Mouse (Mus musculus) ovary, postnatal 36 days (tissue): ENCODE measurements around the gene Ephb3.
A peak's percentile ranks its signal among the peaks of the same experiment; 100 is the strongest.
"Not testable (repeated sequence)": the region's sequence is repeated elsewhere in the genome, so short reads cannot be mapped to it uniquely, and the experiment has no call there.

Experiments
- DNase-seq: peaks from one replicate; pipeline ENCODE4 v3.0.0; 2022; ENCODE audit warnings: low spot score, mixed read lengths

Gene Ephb3

GRCm38 (mm10) chr16:21204367-21205092 lies at the start of gene Ephb3:
Ephb3 (plus strand) TSS chr16:21204755.
- peak; percentile 95 for DNase-seq

GRCm38 (mm10) chr16:21156261-21156660 lies 48.3 kb upstream of the Ephb3 start:
- not testable (repeated sequence) for DNase-seq

GRCm38 (mm10) chr16:21159226-21159625 lies 45.3 kb upstream of the Ephb3 start:
- not testable (repeated sequence) for DNase-seq

GRCm38 (mm10) chr16:21163423-21163822 lies 41.1 kb upstream of the Ephb3 start:
- DNase-seq, result not testable (repeated sequence)

- DNase-seq, result not testable (repeated sequence)
These were observed 39.0 kb upstream of the Ephb3 start for GRCm38 (mm10) chr16:21165343-21166220.

GRCm38 (mm10) chr16:21168730-21169129 lies 35.8 kb upstream of the Ephb3 start:
- no peak for DNase-seq

- no peak for DNase-seq
These were observed 29.3 kb upstream of the Ephb3 start for GRCm38 (mm10) chr16:21175236-21175635.

- no peak for DNase-seq
These were observed 22.4 kb upstream of the Ephb3 start for GRCm38 (mm10) chr16:21182108-21182507.

GRCm38 (mm10) chr16:21184697-21185096 lies 19.9 kb upstream of the Ephb3 start:
- no peak for DNase-seq

GRCm38 (mm10) chr16:21187568-21187967 lies 17.0 kb upstream of the Ephb3 start:
- no peak for DNase-seq

GRCm38 (mm10) chr16:21188345-21188744 lies 16.2 kb upstream of the Ephb3 start:
- DNase-seq, result no peak

GRCm38 (mm10) chr16:21191569-21191968 lies 13.0 kb upstream of the Ephb3 start:
- DNase-seq, result no peak

- DNase-seq, result no peak
These were observed 11.8 kb upstream of the Ephb3 start for GRCm38 (mm10) chr16:21192509-21193354.

GRCm38 (mm10) chr16:21194182-21194581 lies 10.4 kb upstream of the Ephb3 start:
- no peak for DNase-seq

GRCm38 (mm10) chr16:21195260-21195866 lies 9.2 kb upstream of the Ephb3 start:
- no peak for DNase-seq

- DNase-seq, result no peak
These were observed 8.0 kb upstream of the Ephb3 start for GRCm38 (mm10) chr16:21196576-21196975.

GRCm38 (mm10) chr16:21197542-21197941 lies 7.0 kb upstream of the Ephb3 start:
- no peak for DNase-seq

GRCm38 (mm10) chr16:21198006-21198405 lies 6.5 kb upstream of the Ephb3 start:
- DNase-seq, result no peak

GRCm38 (mm10) chr16:21198529-21198928 lies 6.0 kb upstream of the Ephb3 start:
- DNase-seq, result no peak

- DNase-seq, result no peak
These were observed 5.1 kb upstream of the Ephb3 start for GRCm38 (mm10) chr16:21199426-21199825.

- DNase-seq, result no peak
These were observed 1.8 kb upstream of the Ephb3 start for GRCm38 (mm10) chr16:21202731-21203130.
